In the genomic region with DNA sequence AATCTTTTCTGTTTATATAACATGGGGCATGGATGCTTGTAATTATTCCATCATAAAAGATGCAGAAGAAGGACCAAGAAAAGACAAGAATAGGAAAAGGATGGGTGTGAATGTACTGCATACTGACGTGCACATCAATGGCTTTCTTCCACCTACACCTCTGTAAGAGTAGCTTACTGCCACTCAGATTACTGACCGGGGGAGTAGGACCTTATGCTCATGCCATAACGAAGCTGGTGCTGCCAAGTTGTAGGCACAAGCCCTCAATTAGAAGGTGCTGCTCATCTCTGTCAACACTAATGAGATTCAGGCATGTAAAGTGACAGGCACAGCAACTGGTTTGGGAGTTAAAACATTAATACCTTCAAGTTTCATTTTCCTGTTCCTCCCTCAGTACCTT, we compare ENCODE assay signal across 20 mouse cellular contexts.
DNase-seq lines count a peak whose midpoint lies in the region; ATAC-seq lines count a peak whose summit lies in the region.
"Had no signal": no experiment of that assay in that cellular context is flagged by ENCODE, and none has a peak within 500 bp of the region (broad histone marks: within the 10 kb centered on the region; RNA-seq: fewer than 3 reads in every experiment).

No protein-coding gene starts in this region.

- 0 out of 2 replicates have a peak, but pooled peaks cover 3% of the 10 kb centered on the region for H3K4me1 ChIP-seq in forebrain, embryonic 14.5 days (ENCODE audit: control insufficient read depth, insufficient read depth, low read length)
- H3K4me1 ChIP-seq in forebrain, embryonic 15.5 days: no peaks in the 10 kb centered on the region; the same call in 1 of the 2 replicates
- H3K4me1 ChIP-seq: embryonic facial prominence, embryonic 13.5 days; forebrain, embryonic 12.5 days; heart, embryonic 10.5 days; intestine, embryonic 15.5 days had no signal

- WGBS in forebrain, embryonic 14.5 days: 41% methylated on average over 3 of the region's 3 CpGs
- WGBS in forebrain, embryonic 15.5 days: 52% methylated on average over 3 of the region's 3 CpGs

- H3K27ac ChIP-seq in forebrain, embryonic 14.5 days (ENCODE audit: low read depth, low read length): no peak overlapping the region
- H3K27ac ChIP-seq in forebrain, embryonic 15.5 days (replicated peaks): no peak overlapping the region
- H3K27ac ChIP-seq: embryonic facial prominence, embryonic 13.5 days; forebrain, embryonic 12.5 days; heart, embryonic 10.5 days; hindbrain, embryonic 12.5 days; intestine, embryonic 15.5 days had no signal

- no peak overlapping the region for H3K4me3 ChIP-seq in forebrain, embryonic 14.5 days (ENCODE audit: low read depth, low read length)
- no peak overlapping the region for H3K4me3 ChIP-seq in forebrain, embryonic 15.5 days
- H3K4me3 ChIP-seq: embryonic facial prominence, embryonic 13.5 days; forebrain, embryonic 12.5 days; heart, embryonic 10.5 days; hindbrain, embryonic 12.5 days; intestine, embryonic 15.5 days had no signal

- no peaks in the 10 kb centered on the region for H3K9me3 ChIP-seq in forebrain, embryonic 14.5 days (replicated peaks; ENCODE audit: control insufficient read depth, low read length)
- no peaks in the 10 kb centered on the region for H3K9me3 ChIP-seq in forebrain, embryonic 15.5 days
- H3K9me3 ChIP-seq: embryonic facial prominence, embryonic 13.5 days; forebrain, embryonic 12.5 days; heart, embryonic 10.5 days; hindbrain, embryonic 12.5 days; intestine, embryonic 15.5 days had no signal

- no peaks in the 10 kb centered on the region for H3K27me3 ChIP-seq in forebrain, embryonic 14.5 days (replicated peaks; ENCODE audit: control insufficient read depth, insufficient read depth, low read length)
- H3K27me3 ChIP-seq in forebrain, embryonic 15.5 days: no peaks in the 10 kb centered on the region
- H3K27me3 ChIP-seq: embryonic facial prominence, embryonic 13.5 days; forebrain, embryonic 12.5 days; hindbrain, embryonic 12.5 days; intestine, embryonic 15.5 days had no signal

- H3K36me3 ChIP-seq in forebrain, embryonic 14.5 days (ENCODE audit: control insufficient read depth, insufficient read depth, low read length): no peaks in the 10 kb centered on the region
- H3K36me3 ChIP-seq in forebrain, embryonic 15.5 days: no peaks in the 10 kb centered on the region
- H3K36me3 ChIP-seq: embryonic facial prominence, embryonic 13.5 days; forebrain, embryonic 12.5 days; heart, embryonic 10.5 days; hindbrain, embryonic 12.5 days; intestine, embryonic 15.5 days had no signal

- ATAC-seq in forebrain, embryonic 14.5 days: no peak
- ATAC-seq in forebrain, embryonic 15.5 days (replicated peaks): no peak
- ATAC-seq: intestine, embryonic 15.5 days had no signal

- H3K9ac ChIP-seq in forebrain, embryonic 14.5 days (ENCODE audit: low read length): no peak overlapping the region
- no peak overlapping the region for H3K9ac ChIP-seq in forebrain, embryonic 15.5 days (replicated peaks)
- H3K9ac ChIP-seq: embryonic facial prominence, embryonic 13.5 days; forebrain, embryonic 12.5 days; hindbrain, embryonic 12.5 days; intestine, embryonic 15.5 days had no signal

- H3K4me2 ChIP-seq in forebrain, embryonic 14.5 days (ENCODE audit: low read length): no peak overlapping the region
- H3K4me2 ChIP-seq in forebrain, embryonic 15.5 days (replicated peaks): no peak overlapping the region
- H3K4me2 ChIP-seq: embryonic facial prominence, embryonic 13.5 days; forebrain, embryonic 12.5 days; hindbrain, embryonic 12.5 days; intestine, embryonic 15.5 days had no signal

- DNase-seq in forebrain, embryonic 14.5 days (ENCODE audit: low spot score): peak; percentile 10
- DNase-seq in layer of hippocampus, adult 9-11 months: peak; percentile 8
- DNase-seq in layer of hippocampus, adult 11-12 months (ENCODE audit: low spot score): no peak
- DNase-seq in right cerebral cortex, adult 18-20 months: peak; percentile 12
- DNase-seq in right cerebral cortex, postnatal 25 days: no peak
- DNase-seq in retina, postnatal 1 day: peak; percentile 24
- no peak for DNase-seq in testis, postnatal 10 days (ENCODE audit: low spot score)
- DNase-seq: adrenal gland, postnatal 14 days; cerebellum, adult 2 months; cerebellum, postnatal 10 days; gastrocnemius, postnatal 10 days; heart, adult 18-20 months; heart, postnatal 10 days; heart, postnatal 4 days had no signal

Comparison
In these comparisons a context has a peak if more than half of its experiments do, and no peak if none do; other contexts are left out.
1. DNase-seq: peak in forebrain, embryonic 14.5 days (single experiment), layer of hippocampus, adult 9-11 months (single experiment), right cerebral cortex, adult 18-20 months (single experiment) and retina, postnatal 1 day (single experiment); none in layer of hippocampus, adult 11-12 months (single experiment), right cerebral cortex, postnatal 25 days (single experiment) and testis, postnatal 10 days (single experiment).